Mouse (Mus musculus): ENCODE measurements around the gene Cep63. TPM values are rescaled to one million over a fixed set of nuclear protein-coding genes. Genes with fewer than 3 reads are reported as not detected.

The Cep63 gene
- polyA plus RNA-seq (2014; fragmentation: Illumina TruSeq; extraction: RNeasy Lipid Tissue Mini Kit (QIAGEN cat#74804); ENCODE audit: low read depth, low replicate concordance), result 35.8 TPM

DNA sequence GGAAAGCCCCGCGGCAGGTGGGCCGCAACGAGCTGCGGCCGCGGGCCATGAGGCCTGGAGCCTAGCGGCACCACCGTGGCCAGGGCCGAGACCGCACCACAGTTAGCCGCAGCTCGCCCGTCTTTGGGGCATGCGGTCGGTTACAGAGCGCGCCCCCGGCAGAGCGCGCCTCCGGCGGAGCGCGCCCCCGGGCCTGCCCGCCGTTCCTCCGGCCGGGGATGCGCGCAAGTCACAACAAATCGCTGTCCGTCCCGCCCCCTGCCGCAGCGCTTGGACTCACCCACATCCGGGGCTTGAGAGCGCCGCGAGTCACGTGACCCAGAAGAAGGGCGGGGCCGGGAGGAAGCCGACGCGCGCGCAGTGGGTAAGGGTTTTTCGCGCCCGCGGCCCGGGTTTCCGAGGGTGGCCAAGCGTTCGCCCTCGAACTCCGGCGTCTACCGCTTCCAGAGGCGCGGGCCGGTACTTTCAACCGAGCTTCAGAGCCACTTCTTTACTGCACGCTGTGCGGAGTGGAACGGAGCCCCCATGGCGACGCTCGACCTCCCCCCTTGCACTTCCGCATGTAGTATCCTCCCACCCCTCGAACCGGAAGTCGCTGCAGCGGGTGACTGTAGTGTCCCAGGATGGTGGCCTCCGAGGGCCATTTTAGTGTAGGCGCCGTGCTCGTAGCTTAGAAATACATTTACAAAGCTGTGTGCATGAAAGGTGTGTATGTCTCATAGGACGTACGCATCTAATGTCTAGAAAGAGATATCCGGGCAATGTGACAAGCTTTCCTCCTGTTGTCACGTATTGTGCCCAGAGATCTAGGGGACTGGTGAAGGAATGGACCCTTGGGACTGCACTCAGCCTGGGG lies at the start of gene Cep63, which contains the start of gene Anapc13:
TSS of gene Cep63 (minus strand) at position 552 of the 856 bp plus-strand sequence.
TSS of gene Anapc13 (plus strand) at position 314 of the 856 bp plus-strand sequence.

Other genes starting within 250 kb of the Cep63 start
- gene Ky, start 120.8 kb downstream of the Cep63 start, polyA plus RNA-seq (2014; fragmentation: Illumina TruSeq; extraction: RNeasy Lipid Tissue Mini Kit (QIAGEN cat#74804); ENCODE audit: low read depth, low replicate concordance), result 0.08 TPM
- 10.1 TPM for gene Anapc13, start 238 bp downstream of the Cep63 start, polyA plus RNA-seq (2014; fragmentation: Illumina TruSeq; extraction: RNeasy Lipid Tissue Mini Kit (QIAGEN cat#74804); ENCODE audit: low read depth, low replicate concordance)
- 31.0 TPM for gene Amotl2, start 90.1 kb upstream of the Cep63 start, polyA plus RNA-seq (2014; fragmentation: Illumina TruSeq; extraction: RNeasy Lipid Tissue Mini Kit (QIAGEN cat#74804); ENCODE audit: low read depth, low replicate concordance)
- 80.9 TPM for gene Ryk, start 208.4 kb upstream of the Cep63 start, polyA plus RNA-seq (2014; fragmentation: Illumina TruSeq; extraction: RNeasy Lipid Tissue Mini Kit (QIAGEN cat#74804); ENCODE audit: low read depth, low replicate concordance)

Data from kidney, adult 10 weeks (tissue).